Mouse (Mus musculus) heart, embryonic 14.5 days (tissue): ENCODE measurements around the gene Skiv2l. TPM values are rescaled to one million over a fixed set of nuclear protein-coding genes. Genes with fewer than 3 reads are reported as not detected.
"Not testable (repeated sequence)": the region's sequence is repeated elsewhere in the genome, so short reads cannot be mapped to it uniquely, and the experiment has no call there.

Experiments used
- ATAC-seq: fragments of 200-750 bp; cut with Nextera tagmentation; 2 replicates; pipeline ENCODE4 v1.8.0; 2017; ENCODE audit warnings: low read depth, moderate TSS enrichment; ENCODE audit not compliant: insufficient number of reproducible peaks, insufficient read depth, low FRiP score
- H3K27ac ChIP-seq, 2 experiments: fragments of 200-500 bp in 1 of 2; fragments of 300-500 bp in 1 of 2; sonication (generic) in 1 of 2; replicated peaks in 1 of 2; 2 replicates each; pipeline ENCODE4 v1.5.1; 2012 to 2014; ENCODE audit warnings: low read depth in 2 of 2, low read length in 2 of 2, control low read depth in 1 of 2, mild to moderate bottlenecking in 1 of 2, mixed read lengths in 1 of 2; ENCODE audit not compliant: control insufficient read depth in 1 of 2, insufficient read depth in 1 of 2
- H3K27me3 ChIP-seq: fragments of 300-500 bp; sonication (generic); 2 replicates; pipeline ENCODE4 v1.6.1; 2014; ENCODE audit warnings: mild to moderate bottlenecking, low read length, control low read depth; ENCODE audit not compliant: control insufficient read depth, insufficient read depth
- H3K36me3 ChIP-seq: fragments of 300-500 bp; sonication (generic); 2 replicates; pipeline ENCODE4 v1.6.1; 2014; ENCODE audit warnings: mild to moderate bottlenecking, control low read depth, low read length, mixed read lengths; ENCODE audit not compliant: control insufficient read depth, insufficient read depth
- H3K4me1 ChIP-seq, 2 experiments: fragments of 200-500 bp in 1 of 2; fragments of 300-500 bp in 1 of 2; sonication (generic) in 1 of 2; 2 replicates each; pipeline ENCODE4 v1.6.1; 2012 to 2014; ENCODE audit warnings: low read length in 2 of 2, control low read depth in 1 of 2, mixed read lengths in 1 of 2; ENCODE audit not compliant: control insufficient read depth in 2 of 2, insufficient read depth in 2 of 2
- H3K4me2 ChIP-seq: fragments of 300-500 bp; sonication (generic); 2 replicates; pipeline ENCODE4 v1.6.1; 2014; ENCODE audit warnings: mild to moderate bottlenecking, low read length
- H3K4me3 ChIP-seq, 2 experiments: fragments of 200-500 bp in 1 of 2; fragments of 300-500 bp in 1 of 2; sonication (generic) in 1 of 2; 2 replicates each; pipeline ENCODE4 v1.5.1; 2012 to 2014; ENCODE audit warnings: low read length in 2 of 2, mild to moderate bottlenecking in 2 of 2, control low read depth in 1 of 2, low read depth in 1 of 2, moderate library complexity in 1 of 2; ENCODE audit not compliant: control insufficient read depth in 1 of 2, insufficient read depth in 1 of 2
- H3K9ac ChIP-seq: fragments of 300-500 bp; sonication (generic); 2 replicates; pipeline ENCODE4 v1.6.1; 2014; ENCODE audit warnings: mild to moderate bottlenecking, low read length
- H3K9me3 ChIP-seq: fragments of 300-500 bp; sonication (generic); 2 replicates; pipeline ENCODE4 v1.6.1; 2016; ENCODE audit warnings: low read length, control low read depth; ENCODE audit not compliant: control insufficient read depth
- WGBS: fragments of 180-500 bp; shearing (Covaris S2); extraction: QIAGEN DNeasy Blood & Tissue Kit; methylation state at CpG from one replicate; pipeline ENCODE4 v1.1.7; 2014; 5-methylcytosine and 5-hydroxymethylcytosine counted together
- polyA plus RNA-seq: library from polyadenylated mRNA; unstranded; fragments of >200 nt; fragmentation: Nextera tagmentation; extraction: Ambion mirVana; gene quantifications from 2 replicates; pipeline ENCODE4 v1.2.1, GENCODE M21; 2014

The Skiv2l gene
- polyA plus RNA-seq, 1 experiment from 2014 or later: 22.4 TPM

DNA sequence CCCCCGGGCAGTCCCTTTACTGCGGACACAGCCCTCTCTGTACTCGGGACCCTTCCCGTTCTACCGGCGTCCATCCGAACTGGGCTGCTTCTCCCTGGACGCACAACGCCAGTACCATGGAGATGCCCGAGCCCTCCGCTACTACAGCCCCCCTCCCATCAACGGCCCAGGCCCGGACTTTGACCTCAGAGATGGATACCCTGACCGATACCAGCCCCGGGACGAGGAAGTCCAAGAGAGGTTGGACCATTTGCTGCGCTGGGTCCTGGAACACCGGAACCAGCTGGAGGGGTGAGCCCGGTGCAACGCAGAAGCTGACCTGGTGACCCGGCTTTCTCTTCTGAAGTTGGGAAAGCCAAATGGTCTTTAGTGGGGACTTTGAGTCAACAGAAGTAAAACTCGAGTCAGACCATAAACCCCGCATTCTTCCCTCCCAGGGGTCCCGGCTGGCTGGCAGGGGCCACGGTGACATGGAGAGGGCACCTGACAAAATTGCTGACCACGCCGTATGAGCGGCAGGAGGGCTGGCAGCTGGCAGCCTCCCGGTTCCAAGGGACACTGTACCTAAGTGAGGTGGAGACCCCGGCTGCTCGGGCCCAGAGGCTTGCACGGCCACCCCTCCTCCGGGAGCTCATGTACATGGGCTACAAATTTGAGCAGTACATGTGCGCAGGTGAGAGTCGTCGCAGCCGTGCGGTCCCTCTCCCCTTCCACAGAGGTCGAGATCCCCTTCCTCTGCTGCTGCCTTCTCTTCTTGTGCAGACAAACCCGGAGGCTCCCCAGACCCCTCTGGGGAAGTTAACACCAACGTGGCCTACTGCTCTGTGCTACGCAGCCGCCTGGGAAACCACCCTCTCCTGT lies 12.3 kb downstream of the Skiv2l start:
- ATAC-seq: no peak
- Histone ChIP-seq H3K4me1 (peaks cover 7 to 17% of the 10 kb centered on the region in 2 experiments), H3K4me2 (peak overlapping the region; percentile 97), H3K36me3 (peaks cover 53% of the 10 kb centered on the region), H3K4me3 (peak overlapping the region; percentile 87 to 97), H3K9me3 (no peaks in the 10 kb centered on the region), H3K27ac (peak overlapping the region; percentile 61 to 79; a peak in 3 of 4 replicates), H3K27me3 (no peaks in the 10 kb centered on the region), H3K9ac (peak overlapping the region; percentile 88)
- WGBS: 38% methylated on average over 41 of the region's 43 CpGs

DNA sequence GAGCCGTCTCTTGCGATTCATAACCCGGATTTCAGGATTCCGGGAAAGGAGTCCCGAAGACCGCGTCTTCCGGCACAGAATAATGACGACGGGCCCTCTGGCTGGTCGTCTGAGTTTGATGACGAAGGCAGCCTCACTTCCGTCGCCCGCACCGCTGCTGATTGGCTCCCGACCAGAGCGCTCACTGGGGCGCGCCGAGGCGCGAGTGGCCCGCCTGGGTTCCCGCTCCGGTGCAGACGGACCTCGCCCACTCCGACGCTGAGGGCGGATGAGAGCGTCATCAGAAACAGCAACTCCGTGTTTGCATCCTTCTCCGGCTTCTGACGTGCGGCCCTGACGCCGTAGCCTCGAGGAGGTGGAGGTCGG lies 13.2 kb downstream of the Skiv2l start, which contains the start of the genes Stk19 and Dxo:
Gene Stk19, minus strand, starts transcription at position 90 of the 366 bp plus-strand sequence.
Gene Dxo, plus strand, starts transcription at position 164 of the 366 bp plus-strand sequence.
- H3K27me3 ChIP-seq: no peaks in the 10 kb centered on the region
- peaks cover 49% of the 10 kb centered on the region for H3K36me3 ChIP-seq
- peaks cover 7 to 17% of the 10 kb centered on the region in 2 experiments for H3K4me1 ChIP-seq
- H3K9ac ChIP-seq: peak within 1 kb of the TSS; percentile 88
- no peaks in the 10 kb centered on the region for H3K9me3 ChIP-seq
- ATAC-seq: peak; percentile 91
- H3K4me3 ChIP-seq: peak within 1 kb of the TSS; percentile 87 to 97
- peak within 1 kb of the TSS; percentile 61 to 79 for H3K27ac ChIP-seq
- WGBS: under 1% methylated on average over 40 of the region's 40 CpGs
- H3K4me2 ChIP-seq: peak within 1 kb of the TSS; percentile 97

DNA sequence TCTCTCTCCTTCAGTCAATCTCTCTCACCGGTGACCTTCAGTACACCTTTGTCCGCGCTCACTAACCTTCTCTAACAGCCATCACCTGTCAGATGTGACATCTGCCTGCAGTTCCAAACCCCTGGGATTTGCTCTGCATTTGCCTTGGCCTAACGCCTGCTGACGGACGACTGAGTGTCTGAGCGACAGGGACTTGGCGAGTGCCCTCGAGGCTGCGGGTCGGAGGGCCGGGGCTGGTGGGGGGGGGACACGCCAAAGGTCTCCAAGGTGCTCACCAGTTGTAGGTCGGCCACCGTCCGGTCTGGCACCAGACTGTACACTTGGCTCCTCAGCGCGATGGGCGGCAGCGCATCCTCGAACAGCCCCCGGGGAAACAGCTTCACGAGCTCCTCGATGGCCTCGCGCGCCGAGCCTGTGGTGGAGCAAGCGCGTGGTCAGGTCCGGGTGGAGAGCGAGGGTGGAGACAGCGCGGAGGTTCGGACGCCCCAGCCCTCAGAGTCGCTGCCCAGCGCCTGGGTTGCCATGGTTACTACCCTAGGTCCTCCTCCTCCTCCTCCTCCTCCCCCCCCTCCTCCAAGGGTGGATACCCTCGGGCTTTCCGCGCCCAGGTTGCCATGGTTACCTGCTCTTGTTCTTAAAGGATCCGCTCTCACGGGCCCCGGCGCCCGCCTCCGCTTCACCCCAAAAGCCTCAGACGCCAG lies 13.7 kb downstream of the Skiv2l start:
- Histone ChIP-seq H3K4me2 (peak overlapping the region; percentile 97), H3K27me3 (no peaks in the 10 kb centered on the region), H3K9me3 (0 out of 2 replicates have a peak, but pooled peaks cover 1% of the 10 kb centered on the region), H3K27ac (peak overlapping the region in 1 of 2 experiments; percentile 61; a peak in 1 of 4 replicates), H3K4me1 (peaks cover 7 to 17% of the 10 kb centered on the region in 2 experiments), H3K36me3 (peaks cover 45% of the 10 kb centered on the region), H3K4me3 (peak overlapping the region; percentile 87 to 97), H3K9ac (peak overlapping the region; percentile 88)
- peak; percentile 42 for ATAC-seq
- 4% methylated on average over 44 of the region's 48 CpGs for WGBS

DNA sequence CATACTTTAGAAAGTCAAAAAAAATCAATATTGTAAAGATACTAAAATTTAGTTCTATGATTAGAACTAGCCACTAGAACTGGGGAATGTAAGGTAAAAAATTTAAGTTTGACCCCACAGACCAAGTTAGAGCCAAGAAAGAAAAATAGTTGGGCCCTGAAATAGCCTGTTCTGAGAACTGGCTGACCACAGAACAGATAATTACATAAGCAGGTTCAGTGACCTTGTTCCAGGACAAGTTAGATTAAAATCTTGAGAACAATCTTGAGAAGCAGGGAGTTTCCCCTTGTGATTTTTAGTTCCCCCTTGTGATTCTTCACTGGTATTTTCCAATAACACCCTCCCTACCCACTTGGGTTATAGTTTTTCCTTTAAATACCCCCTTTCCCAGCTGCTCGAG lies 19.2 kb downstream of the Skiv2l start:
- not testable (repeated sequence) for ATAC-seq, H3K4me2 ChIP-seq, H3K4me1 ChIP-seq, H3K27ac ChIP-seq, H3K9ac ChIP-seq, H3K27me3 ChIP-seq, H3K4me3 ChIP-seq
- Histone ChIP-seq H3K9me3 (peaks cover 12% of the 10 kb centered on the region), H3K36me3 (peaks cover 67% of the 10 kb centered on the region)
- WGBS: 95% methylated on average over 1 of the region's 1 CpGs

DNA sequence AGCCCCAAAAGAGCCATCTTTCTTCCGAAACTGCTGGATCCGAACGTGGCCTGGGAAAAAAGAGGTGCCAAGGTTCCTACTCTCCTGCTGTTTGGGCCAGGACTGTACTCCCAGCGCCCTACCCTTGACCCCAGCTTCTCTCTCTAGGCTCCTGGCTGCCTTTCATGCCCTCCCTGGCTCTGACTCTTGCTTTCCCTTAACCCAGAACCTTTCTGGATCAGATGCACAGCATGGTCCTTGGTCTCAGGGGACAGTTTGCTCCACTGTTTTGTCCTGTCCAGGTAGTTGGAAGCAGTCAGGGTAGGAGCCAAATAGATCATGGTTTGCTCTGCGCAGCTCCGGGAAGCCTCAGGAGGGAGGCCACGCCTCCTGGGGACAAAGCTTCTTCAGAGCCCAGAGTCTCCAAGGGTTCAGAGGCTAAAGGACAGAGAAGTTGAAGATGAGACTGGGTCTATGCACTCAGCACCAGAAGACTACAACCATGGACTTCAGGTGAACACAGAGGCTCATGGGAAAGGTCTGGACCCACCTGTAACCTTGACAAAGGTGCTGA lies 35.1 kb downstream of the Skiv2l start:
- H3K9me3 ChIP-seq: no peaks in the 10 kb centered on the region
- no peaks in the 10 kb centered on the region for H3K36me3 ChIP-seq
- no peak overlapping the region for H3K27ac ChIP-seq
- no peak overlapping the region for H3K4me2 ChIP-seq
- H3K4me3 ChIP-seq: no peak overlapping the region
- H3K27me3 ChIP-seq: no peaks in the 10 kb centered on the region
- ATAC-seq: no peak
- no peaks in the 10 kb centered on the region for H3K4me1 ChIP-seq
- H3K9ac ChIP-seq: no peak overlapping the region
- WGBS: 70% methylated on average over 7 of the region's 7 CpGs

DNA sequence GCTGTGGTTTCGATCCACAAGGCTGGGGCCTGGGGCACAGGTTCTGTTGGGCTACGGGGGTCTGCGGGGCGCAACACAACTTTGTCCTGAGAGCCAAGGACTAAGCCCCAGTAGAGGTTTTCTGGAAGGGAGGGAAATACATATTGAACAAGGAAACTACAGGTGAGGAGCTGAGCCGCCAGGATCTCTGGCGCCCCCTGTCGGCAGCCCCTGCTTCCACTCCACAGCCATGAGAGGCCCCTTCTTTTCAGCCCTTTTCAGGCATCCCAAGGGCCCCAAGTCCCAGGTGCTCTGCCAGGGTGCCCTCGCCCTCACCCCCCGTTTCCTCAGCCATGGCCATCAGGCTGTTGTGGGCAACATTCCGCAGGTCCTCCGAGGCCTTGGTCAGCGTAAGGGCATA lies 36.3 kb downstream of the Skiv2l start:
- 46% methylated on average over 10 of the region's 12 CpGs for WGBS
- H3K9ac ChIP-seq, H3K36me3 ChIP-seq, ATAC-seq, H3K9me3 ChIP-seq, H3K4me2 ChIP-seq, H3K27me3 ChIP-seq, H3K4me1 ChIP-seq, H3K4me3 ChIP-seq, H3K27ac ChIP-seq: not testable (repeated sequence)

DNA sequence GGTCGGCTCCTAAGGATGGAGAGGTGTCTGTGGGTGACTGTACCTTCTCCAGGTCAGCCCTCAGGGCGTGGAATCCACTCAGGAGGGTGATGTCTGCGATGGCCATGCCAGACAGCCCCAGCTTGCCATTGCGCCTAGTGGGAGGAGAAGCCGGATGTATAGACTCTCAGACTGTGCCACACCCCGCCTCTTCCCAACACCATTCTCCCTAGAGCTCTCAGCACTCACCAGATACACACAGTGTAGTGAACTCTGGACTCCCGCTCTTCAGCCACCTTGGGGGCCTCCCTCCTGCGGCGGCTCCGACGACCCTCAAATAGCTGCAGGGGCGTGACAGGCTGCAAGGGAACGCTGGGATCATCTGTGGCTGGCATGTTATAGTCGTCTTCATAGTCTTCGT lies 38.7 kb downstream of the Skiv2l start:
- no peaks in the 10 kb centered on the region for H3K27me3 ChIP-seq
- H3K4me1 ChIP-seq: no peaks in the 10 kb centered on the region
- no peak overlapping the region for H3K27ac ChIP-seq
- 65% methylated on average over 15 of the region's 15 CpGs for WGBS
- H3K9ac ChIP-seq: no peak overlapping the region
- H3K4me2 ChIP-seq: no peak overlapping the region
- no peak for ATAC-seq
- no peaks in the 10 kb centered on the region for H3K36me3 ChIP-seq
- H3K4me3 ChIP-seq: no peak overlapping the region
- H3K9me3 ChIP-seq: no peaks in the 10 kb centered on the region
